Mouse (Mus musculus) heart, postnatal 0 days (tissue): ENCODE results near the gene Cep68.

Source experiments
- CTCF ChIP-seq: IDR thresholded peaks from 2 replicates; pipeline ENCODE4 v1.5.1; 2016; ENCODE audit warnings: antibody characterized with exemption, control low read depth, low read depth
- EP300 ChIP-seq: IDR thresholded peaks from 2 replicates; pipeline ENCODE4 v1.6.1; 2016; ENCODE audit warnings: antibody characterized with exemption, low read depth

GRCm38 (mm10) chr11:20204870-20205446 lies 44.3 kb downstream of the Cep68 start:
- TF ChIP-seq CTCF = no peak
- no peak for TF ChIP-seq EP300
